Mouse (Mus musculus) megakaryocyte progenitor cell, adult 5-6 weeks (primary cell): ENCODE measurements around the gene Olfr993. TPM values are rescaled to one million over a fixed set of nuclear protein-coding genes. Genes with fewer than 3 reads are reported as not detected.

Source experiments
- ATAC-seq: replicated peaks from 2 replicates; pipeline ENCODE4 v1.8.0; 2016; ENCODE audit warnings: mild to moderate bottlenecking, moderate TSS enrichment, inconsistent platforms; ENCODE audit not compliant: poor library complexity
- total RNA-seq, 2 experiments: library from RNA; stranded (forward) in 1 of 2; stranded (reverse) in 1 of 2; fragments of 157-497, 149-512 nt in 1 of 2; fragments of 200-1000 nt in 1 of 2; gene quantifications; 2 replicates each; pipeline versions ENCODE4 v1.2.3 to v1.2.4; 2015 to 2017

Olfr993 gene
- total RNA-seq (2015), result not detected in 2 replicates
- not detected in 2 replicates for total RNA-seq (2017)

- ATAC-seq, result no peak
Measured at GRCm38 (mm10) chr2:85414777-85415176, at the start of gene Olfr993. Olfr993 (minus strand) TSS chr2:85414877.

DNA sequence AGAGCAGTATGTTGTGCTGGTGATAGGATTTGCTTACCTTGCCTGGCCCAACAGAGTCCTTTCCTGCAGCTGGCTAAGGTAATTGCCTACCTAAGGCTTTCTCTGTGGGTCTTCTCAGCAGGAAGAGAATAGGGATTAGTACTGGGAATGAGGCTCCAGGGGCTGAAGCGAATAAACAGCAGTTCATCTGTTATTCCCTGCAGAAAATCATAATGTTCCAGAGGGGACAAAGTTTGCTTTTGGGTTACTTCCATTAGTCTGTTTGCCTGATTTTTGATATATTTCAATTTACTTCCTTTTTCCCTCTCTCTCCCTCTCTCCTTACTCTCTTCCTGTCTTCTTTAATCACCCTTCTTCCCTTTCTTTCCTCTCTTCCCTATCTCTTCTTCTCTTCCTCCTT lies 28.9 kb upstream of the Olfr993 start, which contains the start of gene Olfr995:
Olfr995 (minus strand) TSS at position 101 of the 400 bp plus-strand sequence.
- no peak for ATAC-seq

GRCm38 (mm10) chr2:85442546-85442945 lies 27.9 kb upstream of the Olfr993 start:
- no peak for ATAC-seq

GRCm38 (mm10) chr2:85436351-85436750 lies 21.7 kb upstream of the Olfr993 start, which contains the start of gene Olfr994:
Olfr994 (minus strand) TSS chr2:85436451.
- ATAC-seq, result no peak

DNA sequence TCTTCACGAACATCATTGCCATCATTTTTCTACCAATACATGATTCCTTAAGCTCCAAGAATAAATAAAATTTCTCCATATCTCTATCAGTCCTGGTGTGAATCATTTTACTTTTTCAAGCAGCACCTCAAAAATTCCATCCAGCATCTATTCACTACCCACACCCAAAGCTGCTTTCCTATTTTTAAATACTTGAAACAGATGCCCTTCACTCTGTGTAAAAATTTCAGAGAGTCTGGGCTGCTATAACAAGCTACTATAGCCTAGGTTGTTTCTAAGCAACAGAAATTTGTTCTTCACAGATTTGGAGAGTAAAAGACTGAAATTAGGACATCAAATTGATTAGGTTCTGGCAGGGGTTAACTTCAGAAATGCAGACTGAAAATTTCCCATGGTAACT lies 11.2 kb upstream of the Olfr993 start:
- ATAC-seq, result no peak

- no peak for ATAC-seq
Measured at GRCm38 (mm10) chr2:85409369-85409768, 5.3 kb downstream of the Olfr993 start, which contains the start of gene Olfr992. Olfr992 (minus strand) TSS chr2:85409469.

Other genes with a start within 250 kb of the Olfr993 start
- gene Lrrc55, start 217.7 kb downstream of the Olfr993 start, total RNA-seq (2015), result not detected in 2 replicates
- not detected in 2 replicates for gene Lrrc55, start 217.7 kb downstream of the Olfr993 start, total RNA-seq (2017)
- not detected in 2 replicates for gene Olfr987, start 75.6 kb downstream of the Olfr993 start, total RNA-seq (2015)
- gene Olfr987, start 75.6 kb downstream of the Olfr993 start, total RNA-seq (2017), result not detected in 2 replicates
- not detected in 2 replicates for gene Olfr988, start 51.6 kb downstream of the Olfr993 start, total RNA-seq (2015)
- not detected in 2 replicates for gene Olfr988, start 51.6 kb downstream of the Olfr993 start, total RNA-seq (2017)
- not detected in 2 replicates for gene Olfr992, start 5.4 kb downstream of the Olfr993 start, total RNA-seq (2015)
- gene Olfr992, start 5.4 kb downstream of the Olfr993 start, total RNA-seq (2017), result not detected in 2 replicates
- gene Olfr994, start 21.6 kb upstream of the Olfr993 start, total RNA-seq (2015), result not detected in 2 replicates
- not detected in 2 replicates for gene Olfr994, start 21.6 kb upstream of the Olfr993 start, total RNA-seq (2017)
- not detected in 2 replicates for gene Olfr995, start 28.8 kb upstream of the Olfr993 start, total RNA-seq (2015)
- not detected in 2 replicates for gene Olfr995, start 28.8 kb upstream of the Olfr993 start, total RNA-seq (2017)
- not detected in 2 replicates for gene 4833423E24Rik, start 104.1 kb upstream of the Olfr993 start, total RNA-seq (2015)
- not detected in 2 replicates for gene 4833423E24Rik, start 104.1 kb upstream of the Olfr993 start, total RNA-seq (2017)
- gene Olfr996, start 164.3 kb upstream of the Olfr993 start, total RNA-seq (2015), result not detected in 2 replicates
- not detected in 2 replicates for gene Olfr996, start 164.3 kb upstream of the Olfr993 start, total RNA-seq (2017)
- not detected in 2 replicates for gene Olfr998, start 174.1 kb upstream of the Olfr993 start, total RNA-seq (2015)
- gene Olfr998, start 174.1 kb upstream of the Olfr993 start, total RNA-seq (2017), result not detected in 2 replicates
- not detected in 2 replicates for gene Olfr1000, start 197.0 kb upstream of the Olfr993 start, total RNA-seq (2015)
- not detected in 2 replicates for gene Olfr1000, start 197.0 kb upstream of the Olfr993 start, total RNA-seq (2017)
- gene Olfr1002, start 235.8 kb upstream of the Olfr993 start, total RNA-seq (2015), result not detected in 2 replicates
- gene Olfr1002, start 235.8 kb upstream of the Olfr993 start, total RNA-seq (2017), result not detected in 2 replicates
- not detected in 2 replicates for gene Olfr154, start 249.6 kb upstream of the Olfr993 start, total RNA-seq (2015)
- gene Olfr154, start 249.6 kb upstream of the Olfr993 start, total RNA-seq (2017), result not detected in 2 replicates